Mouse (Mus musculus) adrenal gland, adult (tissue): ENCODE measurements around the gene Capn1.

Source experiments
- DNase-seq, 2 experiments: peaks; one replicate each; pipeline ENCODE4 v3.0.0; 2022 to 2023; ENCODE audit warnings: low spot score in 1 of 2; ENCODE audit not compliant: inconsistent age in 2 of 2

Capn1 gene

GRCm38 (mm10) chr19:6040002-6040401 lies 24.3 kb upstream of the Capn1 start:
- no peak for DNase-seq

- DNase-seq = no peak
These were observed 22.6 kb upstream of the Capn1 start for GRCm38 (mm10) chr19:6038326-6038725.

GRCm38 (mm10) chr19:6037695-6038094 lies 22.0 kb upstream of the Capn1 start:
- no peak for DNase-seq

GRCm38 (mm10) chr19:6035966-6036585 lies 20.4 kb upstream of the Capn1 start:
- no peak for DNase-seq

- no peak for DNase-seq
These were observed 15.0 kb upstream of the Capn1 start for GRCm38 (mm10) chr19:6030520-6031280.

GRCm38 (mm10) chr19:6029426-6029825 lies 13.7 kb upstream of the Capn1 start:
- no peak for DNase-seq

GRCm38 (mm10) chr19:6028991-6029390 lies 13.3 kb upstream of the Capn1 start:
- no peak for DNase-seq

- peak; percentile 87 to 91 for DNase-seq
These were observed 8.2 kb upstream of the Capn1 start for GRCm38 (mm10) chr19:6023930-6024329.

GRCm38 (mm10) chr19:6023059-6023458 lies 7.4 kb upstream of the Capn1 start:
- no peak for DNase-seq

- DNase-seq = no peak
These were observed 4.6 kb upstream of the Capn1 start for GRCm38 (mm10) chr19:6020276-6020675.

- DNase-seq = peak; percentile 83 to 95
These were observed 2.7 kb upstream of the Capn1 start for GRCm38 (mm10) chr19:6018142-6019089.

GRCm38 (mm10) chr19:6016532-6016931 lies 835 bp upstream of the Capn1 start:
- no peak for DNase-seq

GRCm38 (mm10) chr19:6014991-6015510 lies 646 bp downstream of the Capn1 start:
- peak; percentile 63 to 85 for DNase-seq

GRCm38 (mm10) chr19:6013691-6014090 lies 2.0 kb downstream of the Capn1 start:
- no peak for DNase-seq

- DNase-seq = no peak
These were observed 6.6 kb downstream of the Capn1 start for GRCm38 (mm10) chr19:6009137-6009536.

- no peak for DNase-seq
These were observed 8.7 kb downstream of the Capn1 start for GRCm38 (mm10) chr19:6007013-6007412.

GRCm38 (mm10) chr19:6005541-6005940 lies 10.2 kb downstream of the Capn1 start:
- DNase-seq = peak in 1 of 2 experiments; percentile 45

- DNase-seq = no peak
These were observed 15.7 kb downstream of the Capn1 start for GRCm38 (mm10) chr19:5999969-6000368.

GRCm38 (mm10) chr19:5998180-5998579 lies 17.5 kb downstream of the Capn1 start:
- no peak for DNase-seq

- DNase-seq = no peak
These were observed 21.0 kb downstream of the Capn1 start for GRCm38 (mm10) chr19:5994711-5995110.

- DNase-seq = no peak
These were observed 23.7 kb downstream of the Capn1 start for GRCm38 (mm10) chr19:5992012-5992411.
